Mouse (Mus musculus) ES-E14 (cell line): ENCODE measurements at regions not wholly inside any gene's neighbourhood (a gene's known extent, or its start where the extent isn't known, plus 50 kb on each side); places are given as distances from the start of the nearest gene placed in this dataset.

Experiments used
- DNase-seq: peaks from one replicate; pipeline ENCODE4 v3.0.0-alpha.2; 2013; ENCODE audit warnings: low read depth, low spot score
- H3K27ac ChIP-seq: 2 replicates; pipeline ENCODE4 v1.5.1; 2012; ENCODE audit warnings: low read depth, mild to moderate bottlenecking, low read length, moderate library complexity, mixed read lengths; ENCODE audit not compliant: poor library complexity, insufficient read depth, severe bottlenecking
- H3K36me3 ChIP-seq: 2 replicates; pipeline ENCODE4 v1.6.1; 2012; ENCODE audit warnings: mild to moderate bottlenecking, low read length, moderate library complexity, mixed read lengths; ENCODE audit not compliant: control insufficient read depth, poor library complexity, insufficient read depth, severe bottlenecking
- H3K4me1 ChIP-seq, 2 experiments: fragments of 150-350 bp in 1 of 2; sonication (generic) in 1 of 2; 2 replicates each; pipeline ENCODE4 v1.6.1; 2012; ENCODE audit warnings: low read length in 2 of 2, mild to moderate bottlenecking in 1 of 2, mixed read lengths in 1 of 2; ENCODE audit not compliant: control insufficient read depth in 2 of 2, insufficient read depth in 2 of 2, poor library complexity in 1 of 2
- H3K4me3 ChIP-seq, 2 experiments: fragments of 150-350 bp in 1 of 2; sonication (generic) in 1 of 2; 2 replicates each; pipeline ENCODE4 v1.5.1; 2012; ENCODE audit warnings: low read length in 2 of 2, low read depth in 1 of 2, mild to moderate bottlenecking in 1 of 2, mixed read lengths in 1 of 2; ENCODE audit not compliant: insufficient read depth in 1 of 2, poor library complexity in 1 of 2, severe bottlenecking in 1 of 2
- H3K9ac ChIP-seq: 2 replicates; pipeline ENCODE4 v1.6.1; 2012; ENCODE audit warnings: low read depth, mild to moderate bottlenecking, low read length, mixed read lengths; ENCODE audit not compliant: poor library complexity, insufficient read depth, severe bottlenecking
- H3K9me3 ChIP-seq: fragments of 150-350 bp; sonication (generic); 2 replicates; pipeline ENCODE4 v1.6.1; 2012; ENCODE audit warnings: low read depth, mild to moderate bottlenecking, low read length; ENCODE audit not compliant: control insufficient read depth, insufficient read depth
- CHD2 ChIP-seq: IDR thresholded peaks from 2 replicates; pipeline ENCODE4 v1.6.1; 2014; ENCODE audit warnings: mild to moderate bottlenecking, low read depth, low read length, inconsistent platforms
- HCFC1 ChIP-seq: IDR thresholded peaks from 2 replicates; pipeline ENCODE4 v1.6.1; 2012; ENCODE audit warnings: low read length, inconsistent platforms, borderline replicate concordance; ENCODE audit not compliant: insufficient read depth
- MAFK ChIP-seq: IDR thresholded peaks from 2 replicates; pipeline ENCODE4 v1.6.1; 2014; ENCODE audit warnings: mild to moderate bottlenecking, low read depth, low read length, inconsistent platforms; ENCODE audit not compliant: insufficient read depth
- ZC3H11A ChIP-seq: IDR thresholded peaks from 2 replicates; pipeline ENCODE4 v1.6.1; 2012; ENCODE audit warnings: low read depth, mild to moderate bottlenecking, inconsistent platforms, low read length, borderline replicate concordance
- ZNF384 ChIP-seq: IDR thresholded peaks from 2 replicates; pipeline ENCODE4 v1.6.1; 2012; ENCODE audit warnings: low read depth, low read length, inconsistent platforms
- in situ Hi-C, 2 experiments: fragments of 600-800 bp; cut with MboI; formaldehyde crosslinking; loops; one replicate each; pipeline ENCODE4 v1.15.1; 2025; ENCODE audit warnings: low sequenced_read_pairs in 2 of 2, inconsistent platforms in 1 of 2; ENCODE audit not compliant: unreplicated experiment in 2 of 2

DNA sequence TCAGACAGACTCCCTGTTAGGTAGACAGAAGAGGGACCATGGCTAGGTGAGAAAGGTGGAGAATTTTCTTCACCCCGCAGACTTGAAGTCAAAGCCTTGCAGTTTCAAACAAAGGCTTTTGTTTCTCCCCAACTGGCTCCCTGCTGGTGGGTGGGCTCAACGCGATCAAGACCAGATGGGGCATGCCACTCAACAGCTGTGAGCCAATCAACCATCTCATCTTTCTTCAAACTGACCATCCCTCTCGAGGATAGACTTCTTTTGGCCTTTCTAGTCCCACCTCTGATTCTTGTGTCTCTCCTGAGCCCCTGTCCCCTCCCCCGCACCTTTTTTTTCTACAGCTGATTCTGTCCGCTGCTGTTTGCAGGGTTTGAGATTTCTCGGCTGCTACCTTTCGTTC is 212.5 kb upstream of the Fermt1 start:
- H3K27ac ChIP-seq = no peak overlapping the region
- no peak overlapping the region for H3K9ac ChIP-seq
- peak; percentile 25 for DNase-seq
- no peaks in the 10 kb centered on the region for H3K9me3 ChIP-seq
- in situ Hi-C loops = no loop called here
- no peaks in the 10 kb centered on the region for H3K36me3 ChIP-seq
- H3K4me1 ChIP-seq = no peaks in the 10 kb centered on the region; a peak in 1 of 4 replicates
- TF ChIP-seq MAFK (no peak), CHD2 (0 out of 2 replicates have a peak, but pooled peaks have one; percentile 25), ZNF384 (0 out of 2 replicates have a peak, but pooled peaks have one; percentile 55), ZC3H11A (no peak), HCFC1 (no peak)
- H3K4me3 ChIP-seq = no peak overlapping the region

DNA sequence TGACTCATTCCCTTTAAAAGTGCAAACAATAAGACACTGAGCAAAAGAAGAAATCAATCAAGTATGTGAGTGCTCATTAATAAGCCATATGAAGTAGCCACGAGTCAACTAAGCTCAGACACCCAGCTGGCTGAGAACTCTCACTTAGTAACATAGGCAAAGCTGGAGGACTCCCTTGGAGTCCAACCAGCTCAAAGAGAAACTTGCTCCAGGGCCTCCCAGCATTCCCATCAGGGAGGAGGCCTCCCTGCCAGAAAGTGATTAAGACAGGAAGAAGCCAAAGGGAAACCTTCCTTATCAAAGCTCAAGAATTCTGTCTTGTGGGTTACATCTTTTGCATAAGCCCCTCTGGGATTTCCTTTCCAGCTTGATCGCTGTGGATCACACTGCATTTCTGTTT is 213.7 kb upstream of the Fermt1 start:
- H3K27ac ChIP-seq = no peak overlapping the region
- in situ Hi-C loops = no loop called here

GRCm38 (mm10) chr2:133176411-133176810 is 230.7 kb upstream of the Fermt1 start:
- H3K36me3 ChIP-seq = no peaks in the 10 kb centered on the region
- in situ Hi-C loops = no loop called here
- no peak overlapping the region for H3K27ac ChIP-seq
- no peaks in the 10 kb centered on the region for H3K9me3 ChIP-seq
- H3K4me1 ChIP-seq = no peaks in the 10 kb centered on the region; a peak in 1 of 4 replicates
- H3K4me3 ChIP-seq = no peak overlapping the region
- H3K9ac ChIP-seq = no peak overlapping the region
- TF ChIP-seq MAFK (no peak), CHD2 (no peak), HCFC1 (no peak), ZNF384 (no peak), ZC3H11A (no peak)
- no peak for DNase-seq

More for the DNA sequence above, 213.7 kb upstream of the Fermt1 start:
- DNase-seq = no peak
- H3K4me1 ChIP-seq = no peaks in the 10 kb centered on the region; a peak in 1 of 4 replicates
- H3K9ac ChIP-seq = no peak overlapping the region
- no peaks in the 10 kb centered on the region for H3K36me3 ChIP-seq
- no peak for TF ChIP-seq ZNF384
- TF ChIP-seq ZC3H11A = no peak
- no peak for TF ChIP-seq HCFC1
- no peak for TF ChIP-seq CHD2
- TF ChIP-seq MAFK = no peak
- no peaks in the 10 kb centered on the region for H3K9me3 ChIP-seq
- no peak overlapping the region for H3K4me3 ChIP-seq

DNA sequence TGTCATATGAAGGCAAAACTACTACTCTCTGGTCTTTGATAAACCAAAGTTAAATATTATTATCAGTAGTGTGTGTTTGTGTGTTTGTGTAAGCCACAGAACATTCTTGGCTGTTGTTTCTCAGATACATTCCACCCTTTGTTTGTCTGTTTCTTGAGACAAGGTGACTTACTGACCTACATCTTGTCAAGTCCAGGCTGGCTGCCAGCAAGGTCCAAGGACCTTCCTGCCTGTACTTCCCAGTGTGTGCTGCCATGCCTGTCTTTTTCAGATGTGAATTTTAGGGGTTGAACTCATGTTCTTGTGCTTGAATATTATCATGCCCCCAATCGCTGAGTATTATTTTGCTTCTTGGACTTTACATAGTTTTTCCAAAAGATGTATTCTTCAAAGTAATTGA is 235.5 kb upstream of the Fermt1 start:
- in situ Hi-C loops = no loop called here
- TF ChIP-seq ZC3H11A (no peak), HCFC1 (no peak), CHD2 (no peak), ZNF384 (no peak), MAFK (no peak)
- Histone ChIP-seq H3K36me3 (no peaks in the 10 kb centered on the region), H3K4me1 (no peaks in the 10 kb centered on the region; a peak in 1 of 4 replicates), H3K9me3 (no peaks in the 10 kb centered on the region), H3K4me3 (no peak overlapping the region), H3K27ac (no peak overlapping the region), H3K9ac (no peak overlapping the region)
- DNase-seq = no peak

- no peaks in the 10 kb centered on the region for H3K36me3 ChIP-seq
- no peak for DNase-seq
- no peaks in the 10 kb centered on the region for H3K9me3 ChIP-seq
- H3K4me1 ChIP-seq = no peaks in the 10 kb centered on the region; a peak in 1 of 4 replicates
- in situ Hi-C loops = no loop called here
- no peak overlapping the region for H3K9ac ChIP-seq
- H3K27ac ChIP-seq = no peak overlapping the region
- TF ChIP-seq MAFK (no peak), ZNF384 (no peak), ZC3H11A (no peak), CHD2 (no peak), HCFC1 (no peak)
- H3K4me3 ChIP-seq = no peak overlapping the region
These were observed 237.2 kb upstream of the Fermt1 start for GRCm38 (mm10) chr2:133182920-133183319.
